Mouse (Mus musculus) lung, adult 10 weeks (tissue): ENCODE results near the gene Olfr1323. TPM values are rescaled to one million over a fixed set of nuclear protein-coding genes. Genes with fewer than 3 reads are reported as not detected.

ENCODE experiments used
- polyA plus RNA-seq: library from polyadenylated mRNA; stranded (reverse); fragments of 350-450 nt; fragmentation: Illumina TruSeq; extraction: RNeasy Lipid Tissue Mini Kit (QIAGEN cat#74804); gene quantifications from one replicate; pipeline ENCODE4 v1.2.3, GENCODE M21; 2014; ENCODE audit warnings: low read depth, low replicate concordance; ENCODE audit not compliant: insufficient read depth

The Olfr1323 gene
- not detected for polyA plus RNA-seq

DNA sequence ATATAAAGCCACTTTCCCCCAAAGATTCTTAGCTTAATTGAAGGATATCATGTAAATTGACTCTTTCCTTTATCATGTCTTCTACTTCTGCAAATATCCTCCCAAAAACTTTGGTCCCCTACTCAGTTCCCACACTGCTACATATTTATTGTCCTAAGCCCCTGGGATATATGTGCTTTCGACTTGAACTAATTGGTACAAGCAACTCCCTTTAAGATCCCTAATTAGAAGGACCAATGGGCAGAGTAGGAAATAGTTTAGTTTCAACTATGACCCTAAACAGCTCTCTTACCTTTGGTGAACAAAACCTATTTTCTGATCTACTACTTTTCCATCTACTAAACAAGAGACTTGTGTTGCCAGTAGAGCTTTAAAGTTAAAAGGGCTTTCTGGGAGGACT, at the start of gene Olfr1323:
Gene Olfr1323, minus strand, starts transcription at position 101 of the 400 bp plus-strand sequence.

Other genes starting within 250 kb of the Olfr1323 start
- gene Igsf1, start 221.6 kb downstream of the Olfr1323 start, polyA plus RNA-seq, result 0.70 TPM
- not detected for gene Olfr1322, start 127.9 kb downstream of the Olfr1323 start, polyA plus RNA-seq